Mouse (Mus musculus) urinary bladder, postnatal 25 days (tissue): Measurements from ENCODE around the gene Lhfpl2.

Experiments
- DNase-seq: peaks from one replicate; pipeline ENCODE4 v3.0.0; 2022; ENCODE audit warnings: low spot score

Gene Lhfpl2

DNA sequence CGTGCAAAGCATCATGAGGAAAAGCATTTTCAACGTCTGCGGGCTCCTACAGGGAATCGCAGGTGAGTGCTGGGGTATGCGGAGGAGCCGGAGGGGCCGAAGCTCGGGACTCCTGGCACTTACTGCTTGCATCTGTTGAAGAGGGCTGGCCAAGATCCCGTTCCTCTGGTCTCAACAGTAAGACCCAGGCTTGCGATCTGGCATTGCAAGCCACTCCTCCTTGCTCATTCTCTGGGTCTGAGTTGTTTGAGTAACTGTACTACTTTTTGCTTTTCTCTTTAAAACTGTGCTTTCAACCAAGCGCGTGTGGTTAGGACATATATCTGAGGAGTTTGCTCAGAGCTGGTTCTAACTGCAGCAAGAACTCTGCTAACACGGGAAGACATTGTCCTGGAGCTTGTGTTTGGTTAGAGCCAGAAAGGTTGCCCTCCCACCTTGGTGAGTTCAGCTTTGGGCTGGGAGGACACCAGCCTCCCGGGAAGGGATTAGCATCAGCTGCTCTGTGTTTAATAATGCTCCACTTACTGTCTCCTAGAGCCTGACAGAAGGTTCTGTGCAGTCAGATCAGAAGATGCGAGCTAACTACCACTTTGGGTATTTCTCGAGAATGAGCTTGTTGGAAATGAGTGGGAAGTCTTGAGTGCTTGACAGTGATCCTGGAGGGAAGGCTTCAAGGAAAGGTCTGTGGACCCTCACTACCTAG is 117.1 kb downstream of the Lhfpl2 start:
- no peak for DNase-seq

GRCm38 (mm10) chr13:94175379-94176050 is 117.9 kb downstream of the Lhfpl2 start:
- no peak for DNase-seq

DNA sequence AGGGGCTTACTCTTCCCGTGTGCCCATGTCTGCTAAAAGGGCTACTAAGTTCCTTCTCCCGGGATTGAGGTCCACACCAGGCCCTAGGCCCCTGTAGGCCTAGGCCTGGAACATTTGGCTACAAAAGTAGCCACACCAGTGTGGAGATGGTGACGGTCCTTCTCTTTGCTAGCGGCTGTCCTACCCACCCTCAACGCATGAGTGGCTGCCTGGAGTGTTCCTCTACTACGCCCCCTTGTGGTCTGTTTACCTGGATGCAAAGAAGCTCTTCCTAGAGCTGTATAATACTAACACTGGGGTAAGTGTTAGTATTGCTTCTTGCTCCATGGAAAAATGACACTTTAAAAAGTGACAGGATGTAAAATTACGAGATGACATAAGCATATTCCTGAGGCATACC is 119.6 kb downstream of the Lhfpl2 start:
- DNase-seq, result no peak

DNA sequence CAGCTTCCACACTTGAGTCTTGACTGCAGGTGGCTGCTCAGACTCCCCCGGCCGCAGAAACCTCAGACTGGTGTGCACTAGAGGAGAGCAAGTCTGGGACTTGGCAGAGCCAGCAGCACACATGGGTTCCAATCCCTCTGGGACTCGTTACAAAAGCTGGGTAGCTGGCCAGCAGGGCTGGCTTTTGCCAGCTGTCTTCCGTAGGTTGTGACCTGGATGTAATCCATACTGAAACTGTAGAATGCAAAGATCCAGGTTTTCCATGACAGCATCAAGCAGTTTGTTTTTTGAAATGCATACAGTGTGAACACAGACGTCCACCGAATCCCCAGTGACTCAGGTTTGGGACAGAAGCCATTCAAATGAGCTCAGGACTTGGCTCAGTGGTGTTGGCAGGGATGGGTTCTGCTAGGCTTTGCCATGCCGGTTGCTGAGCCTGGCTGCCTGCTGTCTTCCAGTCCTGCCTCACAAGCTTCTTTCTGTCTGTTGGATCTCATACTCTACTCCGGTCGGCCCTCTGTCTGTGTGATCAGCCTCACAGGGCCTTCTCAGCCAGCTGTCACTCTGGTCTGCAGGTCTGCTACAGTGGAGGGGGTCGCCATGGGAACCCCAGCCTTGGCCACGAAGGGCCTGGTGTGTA is 120.9 kb downstream of the Lhfpl2 start:
- DNase-seq, result no peak

GRCm38 (mm10) chr13:94180477-94181420 is 123.2 kb downstream of the Lhfpl2 start:
- DNase-seq, result no peak

- no peak for DNase-seq
Observed at GRCm38 (mm10) chr13:94182026-94182425, 124.4 kb downstream of the Lhfpl2 start.

DNA sequence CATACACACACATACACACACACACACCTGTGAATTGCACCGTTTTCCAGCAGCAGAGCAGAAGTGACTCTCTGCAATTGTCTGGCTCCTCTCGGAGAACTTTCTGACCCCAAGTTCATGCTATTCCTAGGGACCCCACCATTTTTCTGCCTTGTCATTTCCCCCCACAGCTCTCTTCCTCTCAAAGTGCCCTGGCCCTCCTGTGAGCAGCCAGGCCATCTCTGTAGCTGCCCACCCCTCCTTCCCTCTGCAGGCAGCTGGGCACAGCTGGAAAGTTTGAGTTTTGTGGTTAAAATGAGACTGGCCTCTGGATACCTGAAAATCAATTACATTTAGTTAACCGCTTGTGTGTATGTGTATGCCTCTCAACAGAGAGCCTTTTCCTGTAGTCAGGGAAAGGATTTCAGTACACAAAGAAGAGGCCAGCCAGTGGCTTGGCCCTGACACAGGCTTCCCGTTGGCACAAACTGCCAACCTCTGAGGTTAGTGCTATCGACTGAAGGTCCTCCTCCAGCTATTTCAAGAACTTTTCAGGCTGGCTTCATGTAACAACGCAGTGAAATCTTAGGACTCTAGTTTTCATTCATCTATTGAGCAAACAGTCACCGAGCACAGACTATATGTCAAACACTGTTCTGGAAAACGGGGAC is 125.9 kb downstream of the Lhfpl2 start:
- no peak for DNase-seq

DNA sequence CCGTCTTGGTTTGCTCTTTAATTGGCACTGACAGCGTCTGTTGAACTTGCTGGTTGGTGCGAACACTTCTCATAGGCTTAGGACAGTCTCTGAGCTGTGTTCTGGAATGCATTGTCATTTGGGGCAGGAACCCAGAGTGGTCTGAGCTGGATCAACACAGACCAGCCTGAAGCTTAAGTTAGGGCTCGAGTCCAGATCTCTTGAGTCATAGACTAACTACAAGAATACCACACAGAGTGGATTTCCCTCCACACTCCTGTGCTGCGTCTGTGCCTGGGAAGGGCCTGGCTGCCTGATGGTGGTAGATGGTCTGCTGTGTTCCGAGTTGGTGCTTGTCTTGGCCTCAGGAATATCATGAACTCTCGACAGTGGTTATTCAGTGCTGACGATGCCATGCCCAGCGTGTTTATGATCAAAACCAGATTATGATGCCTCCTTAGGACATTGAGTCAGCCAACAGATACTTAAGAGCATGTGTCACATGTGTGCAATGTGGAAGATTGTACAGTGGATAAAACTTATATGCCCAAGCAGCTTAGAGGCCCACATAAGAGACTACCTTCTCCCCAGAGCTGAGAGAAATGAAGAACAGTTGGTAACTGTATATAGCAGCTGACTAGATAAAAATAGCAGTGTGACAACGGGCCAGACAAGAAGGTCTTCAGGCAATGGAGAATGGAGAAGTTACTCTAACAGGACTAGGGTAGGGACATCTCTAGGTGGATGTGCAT is 127.3 kb downstream of the Lhfpl2 start:
- no peak for DNase-seq

- no peak for DNase-seq
Observed at GRCm38 (mm10) chr13:94185631-94186030, 128.0 kb downstream of the Lhfpl2 start.

DNA sequence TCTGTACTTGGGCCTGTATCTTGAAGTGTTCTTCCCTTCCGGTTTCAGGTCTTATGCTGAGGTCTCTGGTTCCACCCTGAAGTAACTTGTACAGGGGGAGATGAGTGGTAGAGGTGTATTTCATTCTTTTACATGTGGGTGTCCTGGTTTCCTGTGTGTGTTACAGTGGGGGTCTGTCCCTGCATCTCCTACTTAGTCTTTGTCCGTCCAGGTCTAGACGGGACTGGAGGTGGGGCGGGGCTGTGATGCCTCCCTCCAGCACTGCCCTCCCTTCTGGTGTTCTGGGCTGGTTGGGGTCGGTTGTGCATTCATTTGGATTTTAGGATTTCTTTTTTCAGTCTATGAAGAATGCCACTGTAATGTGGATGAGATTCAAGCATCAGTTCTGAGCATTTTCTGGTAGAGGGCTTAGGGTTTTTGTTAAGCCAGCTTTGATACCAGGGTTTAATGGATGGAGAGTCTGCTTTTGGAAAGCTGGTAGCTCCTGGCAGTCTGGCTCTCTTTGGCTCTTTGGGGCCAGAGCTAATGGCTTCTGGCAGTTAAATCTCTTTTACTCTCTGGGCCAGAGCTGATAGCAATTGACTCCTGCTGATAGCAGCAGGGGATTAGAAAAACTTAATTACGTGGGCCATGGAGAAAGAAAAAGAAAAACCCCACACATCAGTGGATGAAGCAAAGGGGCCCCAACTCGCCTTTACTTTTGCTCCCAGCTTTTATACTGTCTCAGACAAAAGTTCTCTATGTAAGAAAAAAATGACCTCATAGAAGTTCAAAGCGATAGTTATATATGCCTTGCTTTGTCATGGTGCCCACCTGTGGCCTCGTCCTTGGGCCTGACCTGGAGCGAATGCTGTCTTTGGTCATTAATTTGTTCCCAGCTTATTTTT is 130.8 kb downstream of the Lhfpl2 start:
- DNase-seq, result no peak

DNA sequence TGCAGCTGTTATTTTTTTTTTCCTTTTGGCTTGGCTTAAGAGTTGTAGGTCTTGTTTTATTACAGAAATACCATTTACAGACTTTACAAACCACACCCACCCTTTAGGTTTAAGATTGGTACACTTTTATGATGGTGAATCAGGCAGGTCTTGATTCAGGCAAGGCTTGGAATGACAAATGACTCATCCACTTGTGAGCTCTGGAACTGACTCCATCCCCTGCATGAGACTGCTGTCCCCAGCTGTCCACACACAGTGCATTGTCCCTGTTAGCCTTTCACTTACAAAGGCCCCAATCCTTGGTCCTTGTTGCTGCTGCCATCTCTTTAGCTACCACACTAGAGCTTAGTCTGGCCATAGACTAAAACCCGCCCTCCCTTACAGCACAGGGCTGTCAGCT is 132.8 kb downstream of the Lhfpl2 start:
- DNase-seq, result no peak

- no peak for DNase-seq
Observed at GRCm38 (mm10) chr13:94193227-94193626, 135.6 kb downstream of the Lhfpl2 start.

DNA sequence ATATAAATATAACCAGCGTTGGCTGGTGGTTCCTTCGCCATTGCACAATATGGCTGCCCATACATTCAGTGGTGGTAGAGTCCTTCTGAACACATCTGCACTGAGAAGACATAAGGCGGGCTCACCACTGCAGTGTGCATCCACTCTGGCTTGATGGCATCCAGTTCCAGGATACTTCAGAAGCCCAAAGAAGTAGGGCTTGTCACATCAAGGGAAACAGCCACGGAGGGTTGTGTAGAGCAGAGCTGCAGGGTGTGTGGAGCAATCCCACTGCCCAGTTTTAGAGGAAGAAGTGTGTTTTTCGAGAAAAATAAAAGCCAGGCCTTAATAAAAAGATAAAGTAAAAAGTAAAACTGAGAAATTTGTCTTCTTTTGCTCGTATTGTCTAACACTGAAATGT is 141.0 kb downstream of the Lhfpl2 start:
- no peak for DNase-seq

DNA sequence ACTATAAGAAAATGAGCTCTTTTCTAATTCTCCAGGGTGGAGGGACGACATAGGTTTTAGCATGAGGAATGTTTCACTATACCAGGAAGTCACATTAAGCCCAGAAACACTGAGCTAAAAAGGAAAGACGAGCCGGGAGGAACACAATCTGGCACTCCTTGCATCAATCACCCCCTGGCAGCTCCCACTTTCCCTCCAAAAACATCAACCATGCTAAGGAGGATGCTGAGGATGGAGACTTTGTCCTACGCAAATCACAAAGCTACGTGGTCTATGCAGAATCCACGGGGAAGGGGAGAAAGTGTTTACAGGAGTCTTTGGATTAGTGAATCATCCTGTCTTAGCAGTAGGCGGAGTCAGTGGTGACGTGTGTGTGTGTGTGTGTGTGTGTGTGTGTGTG is 142.2 kb downstream of the Lhfpl2 start:
- no peak for DNase-seq

GRCm38 (mm10) chr13:94205234-94205633 is 147.6 kb downstream of the Lhfpl2 start:
- DNase-seq, result peak; percentile 27

GRCm38 (mm10) chr13:94207973-94208372 is 150.4 kb downstream of the Lhfpl2 start:
- no peak for DNase-seq

- no peak for DNase-seq
Observed at GRCm38 (mm10) chr13:94208892-94209291, 151.3 kb downstream of the Lhfpl2 start.

GRCm38 (mm10) chr13:94211236-94212119 is 153.9 kb downstream of the Lhfpl2 start:
- DNase-seq, result no peak

DNA sequence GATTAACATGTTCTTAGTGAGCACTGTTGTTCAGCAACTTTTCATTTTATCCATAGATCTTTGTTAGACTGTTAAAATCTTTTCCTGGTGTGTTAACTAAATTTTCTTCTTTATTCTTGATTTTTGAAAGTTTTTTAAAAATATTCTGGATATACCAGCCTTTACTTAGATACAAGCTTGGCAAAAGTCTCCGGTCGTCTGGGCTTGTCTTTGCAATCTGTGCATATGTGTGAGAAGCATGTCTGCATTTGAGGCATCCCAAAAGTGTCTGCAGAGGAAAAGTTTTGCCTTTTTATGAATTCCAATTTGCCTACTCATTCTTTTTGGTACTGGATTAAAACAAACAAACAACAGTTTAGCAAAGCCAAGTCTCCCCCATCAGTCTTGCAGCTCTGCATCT is 154.6 kb downstream of the Lhfpl2 start:
- DNase-seq, result no peak
